Mouse (Mus musculus): Measurements from ENCODE around the gene Gng3. TPM values are rescaled to one million over a fixed set of nuclear protein-coding genes. Genes with fewer than 3 reads are reported as not detected.

Gene Gng3
- total RNA-seq, 2 experiments from 2014 or later, result 291 to 295 TPM

DNA sequence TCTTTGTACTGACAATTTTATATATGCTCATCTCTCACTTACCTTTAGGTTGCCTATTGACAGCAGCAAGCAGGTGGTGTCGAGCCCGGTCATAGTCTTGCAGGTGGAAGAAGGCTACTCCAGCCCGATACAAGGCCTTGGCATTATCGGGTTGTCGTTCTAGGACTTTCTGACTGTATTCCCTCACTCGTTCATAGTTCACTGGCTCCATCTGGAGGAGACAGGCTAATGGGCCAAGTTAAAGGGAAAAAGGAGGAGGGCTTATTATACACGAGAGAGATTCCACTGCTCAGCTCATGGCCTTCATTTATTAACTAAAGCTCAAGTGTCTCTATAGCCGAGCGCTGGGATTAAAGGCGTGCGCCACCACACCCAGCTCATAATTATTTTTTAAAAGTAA is 23.2 kb downstream of the Gng3 start:
- DNase-seq (ENCODE audit: low spot score in 2 of 2), result no peak

DNA sequence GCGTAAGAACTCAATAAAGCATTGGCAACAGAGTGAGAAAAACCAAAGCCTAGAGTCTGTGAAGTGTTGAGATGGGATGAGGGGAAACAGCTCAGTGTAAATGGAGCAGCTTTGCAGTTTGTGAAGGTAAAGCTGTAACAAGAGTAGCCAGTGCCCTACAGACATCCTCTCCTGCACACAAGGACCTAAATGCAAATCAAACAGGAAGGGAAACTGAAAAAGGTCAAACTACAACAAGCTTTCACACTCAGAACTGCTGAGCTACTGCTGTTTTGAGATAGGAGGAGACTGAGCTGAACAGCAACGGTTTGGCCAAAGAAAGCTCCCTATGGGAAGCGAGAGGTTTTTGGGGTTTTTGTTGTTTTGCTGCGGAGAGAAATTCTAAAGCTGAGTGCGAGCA is 32.2 kb downstream of the Gng3 start:
- DNase-seq (ENCODE audit: low spot score in 2 of 2), result no peak

DNA sequence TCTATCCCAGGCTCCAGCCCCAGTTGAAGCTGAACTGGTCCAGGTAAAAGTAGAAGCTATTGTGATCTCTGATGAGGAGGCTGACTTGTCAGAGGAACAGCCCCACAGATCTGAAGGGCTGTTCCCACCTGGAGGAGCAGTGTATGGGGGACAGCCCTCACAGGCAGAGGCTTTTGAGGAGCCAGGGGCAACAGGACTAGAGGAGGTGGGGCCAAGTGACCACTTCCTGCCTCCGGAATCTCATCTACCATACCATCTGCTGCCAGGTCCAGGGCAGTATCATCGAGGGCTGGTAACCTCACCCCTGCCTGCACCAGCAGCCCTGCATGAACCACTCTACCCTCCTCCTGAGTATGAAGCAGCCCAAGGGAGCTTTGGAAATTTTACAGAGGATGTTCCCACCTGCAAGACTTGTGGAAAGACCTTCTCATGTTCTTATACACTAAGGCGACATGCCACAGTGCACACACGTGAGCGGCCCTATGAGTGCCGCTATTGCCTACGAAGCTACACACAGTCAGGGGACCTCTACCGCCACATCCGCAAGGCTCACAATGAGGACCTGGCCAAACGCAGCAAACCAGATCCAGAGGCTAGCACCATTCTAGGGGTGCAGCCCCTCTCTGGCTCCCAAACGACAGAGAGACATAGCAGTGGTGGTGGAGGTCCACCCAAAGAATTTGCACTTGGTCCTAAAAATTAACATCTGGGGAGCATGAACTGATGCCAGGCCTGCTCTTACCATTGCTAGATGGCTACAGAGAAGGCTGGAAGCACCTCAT is 34.9 kb downstream of the Gng3 start:
- no peak for DNase-seq (ENCODE audit: low spot score in 2 of 2)

DNA sequence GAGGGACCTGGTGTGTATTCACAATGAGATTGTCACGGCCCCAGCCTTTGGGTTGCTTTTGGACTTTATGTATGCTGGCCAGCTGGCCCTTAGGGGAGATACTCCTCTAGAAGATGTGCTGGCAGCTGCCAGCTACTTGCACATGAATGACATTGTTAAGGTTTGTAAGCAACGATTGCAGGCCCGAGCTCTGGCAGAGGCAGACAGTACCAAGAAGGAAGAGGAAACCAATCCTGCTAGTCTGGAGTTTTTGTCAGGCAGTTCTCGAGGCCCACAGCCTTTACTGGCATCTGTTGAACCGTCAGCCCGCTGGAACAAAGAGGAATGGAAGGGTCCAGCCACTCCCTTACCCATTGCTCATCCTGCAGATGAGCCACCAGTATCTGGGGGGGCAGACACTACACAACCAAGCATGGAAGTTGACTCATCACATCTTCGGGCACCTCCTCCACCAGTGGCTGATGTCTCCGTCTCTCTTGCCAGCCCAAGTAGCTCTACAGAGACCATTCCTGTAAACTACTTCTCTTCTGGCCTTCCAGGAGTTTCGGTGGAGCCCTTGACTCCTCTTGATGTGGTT is 35.7 kb downstream of the Gng3 start:
- DNase-seq (ENCODE audit: low spot score in 2 of 2), result no peak

DNA sequence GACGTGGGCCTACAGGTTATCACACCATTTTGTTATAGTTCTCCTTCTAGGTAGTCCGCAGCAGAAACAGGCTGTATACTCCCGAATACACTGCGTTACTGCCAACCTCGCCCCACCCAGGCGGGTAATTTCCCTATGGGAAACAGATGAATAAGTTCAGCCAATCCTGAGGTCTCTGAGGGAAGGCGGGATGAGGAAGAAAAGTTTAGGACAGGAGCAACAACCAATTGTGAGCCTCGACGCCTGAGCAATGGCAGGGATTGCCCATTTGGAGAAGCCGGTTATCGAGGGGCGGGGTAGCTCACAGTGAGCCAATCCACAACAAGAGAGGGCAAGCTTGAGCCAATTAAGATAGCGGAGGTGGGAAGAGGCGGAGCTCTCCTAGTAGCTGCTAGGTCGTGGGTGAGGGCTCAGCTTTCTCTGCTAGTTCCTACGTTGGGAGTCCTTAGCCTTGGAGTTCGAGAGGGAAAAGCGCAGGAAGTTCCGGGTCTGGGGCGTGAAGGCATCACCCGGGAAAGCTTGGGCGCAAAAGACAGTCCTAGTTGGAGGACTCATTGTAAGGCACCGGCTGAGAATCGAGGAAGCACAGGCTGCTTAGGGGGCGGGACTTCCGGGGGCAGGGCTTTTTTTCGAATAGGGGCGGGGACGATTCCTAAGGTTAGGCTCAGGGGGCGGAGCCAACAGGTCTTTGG is 36.7 kb downstream of the Gng3 start, which contains the start of gene Zbtb3:
Gene Zbtb3 (plus strand): TSS at position 426 of the 692 bp plus-strand sequence.
- peak; percentile 90 for DNase-seq (ENCODE audit: low spot score in 2 of 2)

DNA sequence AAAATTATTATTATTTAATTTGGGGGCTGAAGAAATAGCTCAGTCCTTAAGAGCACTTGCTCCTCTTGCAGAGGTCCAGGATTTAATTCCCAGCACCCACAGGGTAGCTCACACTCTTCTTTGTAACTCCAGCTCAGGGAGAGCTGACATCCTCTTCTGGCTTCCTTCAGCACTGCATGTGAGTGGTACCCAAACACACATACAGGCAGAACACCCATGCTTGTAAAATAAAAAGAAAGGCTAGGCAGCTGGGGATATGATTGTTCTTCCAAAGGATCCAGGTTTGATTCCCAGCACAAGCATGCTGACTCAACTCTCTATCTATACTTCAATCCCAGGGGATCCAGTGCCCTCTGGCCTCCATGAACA is 40.1 kb downstream of the Gng3 start:
- DNase-seq (ENCODE audit: low spot score in 2 of 2), result no peak

DNA sequence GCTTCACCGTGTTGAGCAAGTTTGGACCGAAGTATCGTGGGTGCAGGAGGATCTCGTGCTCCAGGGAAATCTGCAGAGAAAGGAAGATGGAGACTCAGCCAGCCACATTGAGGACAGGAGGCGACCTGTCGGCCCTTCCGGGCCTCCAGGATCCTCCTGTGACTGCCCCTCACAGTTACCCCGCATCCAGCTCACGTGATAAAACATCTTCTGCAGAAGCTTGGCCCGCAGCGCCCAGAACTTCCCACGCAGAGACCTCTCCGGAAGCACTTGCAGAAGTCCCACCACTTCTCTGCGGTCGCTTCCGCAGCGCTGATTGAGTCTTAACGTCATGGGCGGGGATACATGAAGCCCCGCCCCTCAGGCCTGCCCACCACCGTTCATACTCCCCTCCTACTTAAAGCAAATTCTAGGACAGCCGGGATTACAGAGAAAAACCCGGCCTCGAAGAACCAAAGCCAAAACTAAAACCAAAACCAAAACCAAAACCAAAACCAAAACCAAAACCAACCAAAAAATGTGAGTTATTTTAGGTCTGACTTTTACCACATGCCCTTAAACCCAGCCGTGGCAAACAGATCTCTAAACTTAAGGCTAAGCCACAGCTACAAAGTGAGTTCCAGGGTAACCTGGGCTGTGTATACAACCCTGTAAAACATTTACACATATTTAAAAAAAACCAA is 40.6 kb downstream of the Gng3 start, which contains the start of gene Polr2g:
Gene Polr2g (minus strand): TSS at position 314 of the 683 bp plus-strand sequence.
- peak; percentile 81 to 87 for DNase-seq (ENCODE audit: low spot score in 2 of 2)

DNA sequence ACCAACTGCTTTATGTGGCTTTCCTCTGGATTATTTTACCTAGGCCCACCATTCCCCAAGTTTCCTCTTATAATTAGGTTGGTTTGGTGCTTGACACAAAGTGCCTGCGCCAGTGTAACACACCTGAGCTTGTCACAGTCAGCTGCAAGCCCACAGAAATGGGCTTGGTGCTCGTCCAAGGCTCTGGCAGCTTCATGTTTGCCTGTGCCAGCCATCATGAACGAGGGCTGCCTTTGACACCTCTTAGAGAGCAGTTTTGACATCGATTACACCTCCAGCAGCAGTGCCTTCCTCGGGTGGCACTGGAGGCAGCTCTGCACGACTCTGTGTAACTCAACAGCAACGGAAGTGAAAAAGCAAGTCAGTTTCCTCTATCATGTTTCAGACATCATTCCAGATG is 48.8 kb downstream of the Gng3 start:
- peak in 1 of 2 experiments; percentile 37 for DNase-seq (ENCODE audit: low spot score in 2 of 2)

DNA sequence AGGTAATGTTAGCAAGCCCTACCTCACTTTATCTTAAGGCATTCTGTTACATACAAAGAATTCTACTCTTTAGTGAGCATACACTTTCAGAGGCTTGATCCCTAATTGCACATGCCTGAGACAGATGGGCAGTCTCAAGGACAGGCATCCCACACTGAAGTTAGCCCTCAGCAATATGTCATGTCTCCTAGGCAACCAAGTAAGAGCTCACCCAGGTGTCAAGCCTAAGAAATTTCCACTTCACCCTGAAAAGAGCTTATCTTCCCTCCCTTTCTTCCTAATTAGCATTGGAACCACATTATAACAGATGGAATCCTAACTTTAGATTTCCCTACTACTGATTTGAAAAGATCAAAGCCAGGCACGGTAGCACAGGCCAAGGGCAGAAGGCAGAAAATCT is 49.8 kb downstream of the Gng3 start:
- no peak for DNase-seq (ENCODE audit: low spot score in 2 of 2)

DNA sequence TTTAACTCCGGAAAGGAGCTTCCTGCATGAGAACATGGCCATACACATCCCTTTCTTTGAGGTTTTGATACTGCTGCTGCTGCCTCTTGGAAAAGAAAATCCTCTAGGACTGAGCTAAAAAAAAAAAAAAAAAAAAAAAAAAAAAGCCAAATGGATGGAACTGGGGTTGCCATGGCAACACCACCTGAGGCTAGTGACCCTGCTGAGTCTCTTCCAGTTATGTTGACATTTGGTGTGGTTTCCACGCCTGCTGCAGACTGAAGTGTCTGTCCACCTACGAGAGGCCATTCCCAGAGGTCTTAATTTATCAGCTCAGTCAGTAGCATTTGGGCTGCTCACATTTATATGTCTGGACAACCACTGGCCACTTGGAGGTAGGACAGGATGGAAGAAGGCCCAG is 50.5 kb downstream of the Gng3 start:
- no peak for DNase-seq (ENCODE audit: low spot score in 2 of 2)

Small RNA genes within 50 kb of the gene (microRNA-seq; reads per million reads assigned to microRNA genes)
- 0 to 0.45 reads per million in 2 experiments for gene Mir5136

Other genes starting within 250 kb of the Gng3 start
- gene Slc22a8, start 247.9 kb downstream of the Gng3 start, total RNA-seq (2021), result 10 to 100 TPM; 20.6 to 21.5 TPM
- gene Slc22a6, start 221.2 kb downstream of the Gng3 start, total RNA-seq (2021), result 1 to 10 TPM; 3.6 to 4.4 TPM
- gene Chrm1, start 175.4 kb downstream of the Gng3 start, total RNA-seq (2021), result 100 to 1,000 TPM; 117 to 125 TPM
- 100 to 1,000 TPM; 198 to 212 TPM for gene Slc3a2, start 115.8 kb downstream of the Gng3 start, total RNA-seq (2021)
- gene Wdr74, start 103.4 kb downstream of the Gng3 start, total RNA-seq (2021), result 10 to 100 TPM; 52.6 to 53.3 TPM
- gene 1700092M07Rik, start 98.5 kb downstream of the Gng3 start, total RNA-seq (2021), result 1 to 10 TPM; 1.4 to 1.8 TPM
- gene Stx5a, start 97.8 kb downstream of the Gng3 start, total RNA-seq (2021), result 10 to 100 TPM; 61.9 to 64.8 TPM
- gene Nxf1, start 82.1 kb downstream of the Gng3 start, total RNA-seq (2021), result 10 to 100 TPM; 72.7 to 79.7 TPM
- 100 to 1,000 TPM in 1 of 2 experiments, 10 to 100 TPM in 1; 99.9 to 120 TPM for gene Tmem223, start 68.2 kb downstream of the Gng3 start, total RNA-seq (2021)
- 1 to 10 TPM; 7.0 to 9.3 TPM for gene Tmem179b, start 64.7 kb downstream of the Gng3 start, total RNA-seq (2021)
- 10 to 100 TPM; 18.2 to 19.0 TPM for gene Taf6l, start 52.8 kb downstream of the Gng3 start, total RNA-seq (2021)
- gene Polr2g, start 40.6 kb downstream of the Gng3 start, total RNA-seq (2021), result 100 to 1,000 TPM; 107 to 109 TPM
- 1 to 10 TPM; 4.2 to 5.2 TPM for gene Zbtb3, start 36.6 kb downstream of the Gng3 start, total RNA-seq (2021)
- 10 to 100 TPM; 27.8 to 34.5 TPM for gene Ttc9c, start 19.9 kb downstream of the Gng3 start, total RNA-seq (2021)
- gene Hnrnpul2, start 19.2 kb downstream of the Gng3 start, total RNA-seq (2021), result 100 to 1,000 TPM; 112 to 115 TPM
- gene AC129217.1, start 9.4 kb downstream of the Gng3 start, total RNA-seq (2021), result 10 to 100 TPM in 1 of 2 experiments, not detected in 1; 15.9 TPM
- gene Bscl2, start 1.7 kb downstream of the Gng3 start, total RNA-seq (2021), result 100 to 1,000 TPM; 105 to 115 TPM
- under 1 TPM; 0.66 to 0.78 TPM for gene Lrrn4cl, start 11.6 kb upstream of the Gng3 start, total RNA-seq (2021)
- 100 to 1,000 TPM; 112 to 116 TPM for gene Ubxn1, start 32.3 kb upstream of the Gng3 start, total RNA-seq (2021)
- 10 to 100 TPM; 32.1 to 37.5 TPM for gene Uqcc3, start 41.7 kb upstream of the Gng3 start, total RNA-seq (2021)
- 1 to 10 TPM; 4.8 to 9.8 TPM for gene Lbhd1, start 44.5 kb upstream of the Gng3 start, total RNA-seq (2021)
- not detected for gene Gm49403, start 44.7 kb upstream of the Gng3 start, total RNA-seq (2021)
- gene 1810009A15Rik, start 49.7 kb upstream of the Gng3 start, total RNA-seq (2021), result 10 to 100 TPM; 18.9 to 27.6 TPM
- gene Gm49416, start 49.7 kb upstream of the Gng3 start, total RNA-seq (2021), result 1 to 10 TPM; 3.8 to 4.6 TPM
- gene Ints5, start 53.8 kb upstream of the Gng3 start, total RNA-seq (2021), result 10 to 100 TPM; 24.6 to 25.0 TPM
- gene Ganab, start 58.9 kb upstream of the Gng3 start, total RNA-seq (2021), result 100 to 1,000 TPM; 103 to 111 TPM
- 100 to 1,000 TPM; 121 to 130 TPM for gene B3gat3, start 81.2 kb upstream of the Gng3 start, total RNA-seq (2021)
- gene Rom1, start 90.2 kb upstream of the Gng3 start, total RNA-seq (2021), result 1 to 10 TPM; 2.3 to 2.4 TPM
- 10 to 100 TPM; 11.0 to 11.9 TPM for gene Eml3, start 90.4 kb upstream of the Gng3 start, total RNA-seq (2021)
- gene Mta2, start 102.7 kb upstream of the Gng3 start, total RNA-seq (2021), result 10 to 100 TPM; 60.6 to 67.9 TPM
- gene Tut1, start 114.7 kb upstream of the Gng3 start, total RNA-seq (2021), result 10 to 100 TPM; 15.6 to 16.2 TPM
- gene Eef1g, start 127.8 kb upstream of the Gng3 start, total RNA-seq (2021), result 100 to 1,000 TPM; 283 to 287 TPM
- gene Ahnak, start 150.1 kb upstream of the Gng3 start, total RNA-seq (2021), result 10 to 100 TPM; 17.2 to 18.5 TPM
- not detected for gene Scgb1a1, start 248.8 kb upstream of the Gng3 start, total RNA-seq (2021)

All from layer of hippocampus, postnatal 10 days (tissue).